In the genomic region with DNA sequence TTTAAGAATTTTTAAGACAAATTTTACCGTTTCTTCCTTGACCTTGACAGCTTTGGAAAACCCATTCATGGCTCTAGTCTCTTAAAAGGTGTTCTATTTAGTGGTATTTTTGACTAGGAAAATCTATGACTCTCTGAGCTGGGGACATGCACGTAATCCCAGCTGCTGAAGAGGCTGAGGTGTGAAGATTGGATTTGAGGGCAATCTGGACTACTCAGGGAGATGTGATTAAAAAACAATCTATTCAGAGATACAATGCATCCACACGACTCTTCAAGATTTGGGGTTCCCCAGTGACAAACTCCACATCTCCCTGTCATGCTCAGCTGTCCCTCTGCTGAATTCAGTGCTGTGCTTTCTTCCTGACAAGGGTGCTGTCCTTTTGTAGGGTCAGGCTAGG, we compare ENCODE assay signal across 15 mouse cellular contexts.
"Had no signal": no experiment of that assay in that cellular context is flagged by ENCODE, and none has a peak within 500 bp of the region (broad histone marks: within the 10 kb centered on the region; RNA-seq: fewer than 3 reads in every experiment).

No protein-coding gene starts in this region.

- H3K4me2 ChIP-seq: kidney, embryonic 15.5 days; limb, embryonic 15.5 days; liver, embryonic 12.5 days; lung, embryonic 14.5 days; neural tube, embryonic 15.5 days had no signal

- H3K27ac ChIP-seq: kidney, embryonic 15.5 days; limb, embryonic 15.5 days; liver, embryonic 12.5 days; midbrain, embryonic 10.5 days; neural tube, embryonic 15.5 days; stomach, postnatal 0 days had no signal

- H3K36me3 ChIP-seq: kidney, embryonic 15.5 days; limb, embryonic 15.5 days; liver, embryonic 12.5 days; midbrain, embryonic 10.5 days; neural tube, embryonic 15.5 days had no signal

- H3K9me3 ChIP-seq: kidney, embryonic 15.5 days; limb, embryonic 15.5 days; liver, embryonic 12.5 days; midbrain, embryonic 10.5 days; neural tube, embryonic 15.5 days had no signal

- DNase-seq: kidney, adult 2 months; kidney, postnatal 14 days; lung, embryonic 14.5 days; lung, postnatal 10 days; lung, postnatal 4 days; midbrain, embryonic 14.5 days; thymus, adult 18-20 months; thymus, postnatal 14 days had no signal

- H3K9ac ChIP-seq: kidney, embryonic 15.5 days; limb, embryonic 15.5 days; liver, embryonic 12.5 days; lung, embryonic 14.5 days; neural tube, embryonic 15.5 days had no signal

- H3K4me3 ChIP-seq: kidney, embryonic 15.5 days; limb, embryonic 15.5 days; liver, embryonic 12.5 days; midbrain, embryonic 10.5 days; neural tube, embryonic 15.5 days had no signal

- H3K27me3 ChIP-seq: kidney, embryonic 15.5 days; limb, embryonic 15.5 days; liver, embryonic 12.5 days; neural tube, embryonic 15.5 days had no signal

- H3K4me1 ChIP-seq: kidney, embryonic 15.5 days; liver, embryonic 12.5 days; midbrain, embryonic 10.5 days; neural tube, embryonic 15.5 days had no signal

- ATAC-seq: intestine, embryonic 16.5 days; liver, embryonic 12.5 days had no signal
